Mouse (Mus musculus): Measurements from ENCODE around the gene Gapdh. TPM values are rescaled to one million over a fixed set of nuclear protein-coding genes. Genes with fewer than 3 reads are reported as not detected.
"Not testable (repeated sequence)": the region's sequence is repeated elsewhere in the genome, so short reads cannot be mapped to it uniquely, and the experiment has no call there.

Gene Gapdh
- polyA plus RNA-seq, 3 experiments from 2014 or later: 217 to 463 (median 365) TPM

DNA sequence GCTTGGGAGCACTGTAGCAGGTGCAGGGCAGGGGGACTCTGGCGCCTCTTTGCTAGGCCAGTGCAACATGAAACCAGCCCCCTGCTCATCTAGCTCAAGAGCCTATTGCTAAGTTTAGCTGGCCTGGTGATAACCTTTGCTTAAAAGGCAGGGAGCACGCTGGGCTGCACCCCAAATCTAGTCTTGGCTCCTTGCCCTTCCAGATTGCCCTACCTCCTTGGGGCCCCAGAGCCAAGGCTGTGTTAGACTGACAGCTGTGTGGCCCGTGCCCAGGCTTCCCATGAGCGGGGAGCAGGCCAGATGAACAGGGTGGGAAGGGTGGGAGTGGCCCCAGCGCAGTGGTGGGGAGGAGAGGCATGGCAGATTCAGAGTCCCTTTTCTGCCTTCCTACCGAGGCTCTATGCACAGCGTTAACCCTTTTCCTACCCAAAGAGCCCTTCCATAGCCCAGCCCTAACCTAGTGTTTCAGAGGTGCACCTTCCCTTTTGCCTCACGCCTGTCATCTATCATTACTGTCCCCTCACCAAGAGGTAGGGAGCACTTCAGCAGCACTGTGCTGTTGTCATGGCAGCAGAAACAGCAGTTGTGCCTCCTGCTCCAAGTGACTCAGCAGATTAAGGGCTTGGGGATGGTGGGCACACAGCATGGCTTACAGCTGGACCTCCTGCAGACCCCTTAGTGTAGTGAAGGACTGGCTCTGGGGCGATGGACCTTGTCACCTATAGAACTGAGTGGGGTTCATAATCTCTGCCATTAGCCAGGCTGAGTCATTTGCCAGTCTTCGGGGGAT is 789 bp upstream of the Gapdh start:
- ATAC-seq: no peak

DNA sequence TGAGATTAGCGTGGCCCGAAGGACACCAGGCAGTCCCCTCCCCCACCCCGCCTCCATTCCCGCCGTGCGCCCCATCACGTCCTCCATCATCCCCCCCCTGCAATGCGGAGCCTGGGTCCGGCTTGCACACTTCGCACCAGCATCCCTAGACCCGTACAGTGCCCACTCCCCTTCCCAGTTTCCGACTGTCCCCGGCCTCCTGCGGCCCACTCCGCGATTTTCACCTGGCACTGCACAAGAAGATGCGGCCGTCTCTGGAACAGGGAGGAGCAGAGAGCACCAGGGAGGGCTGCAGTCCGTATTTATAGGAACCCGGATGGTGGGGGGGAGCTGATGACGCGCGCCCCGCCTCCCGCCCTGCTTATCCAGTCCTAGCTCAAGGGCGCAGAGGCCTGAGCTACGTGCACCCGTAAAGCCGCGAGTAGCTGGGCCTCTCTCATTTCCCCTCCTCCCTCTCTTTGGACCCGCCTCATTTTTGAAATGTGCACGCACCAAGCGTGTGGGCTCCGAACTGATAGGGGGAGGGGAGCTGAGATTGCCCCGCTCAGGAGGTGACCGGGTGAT is 857 bp downstream of the Gapdh start:
- ATAC-seq: peak; percentile 91

GRCm38 (mm10) chr6:125164672-125165327 is 1.5 kb downstream of the Gapdh start:
- peak; percentile 24 for ATAC-seq

DNA sequence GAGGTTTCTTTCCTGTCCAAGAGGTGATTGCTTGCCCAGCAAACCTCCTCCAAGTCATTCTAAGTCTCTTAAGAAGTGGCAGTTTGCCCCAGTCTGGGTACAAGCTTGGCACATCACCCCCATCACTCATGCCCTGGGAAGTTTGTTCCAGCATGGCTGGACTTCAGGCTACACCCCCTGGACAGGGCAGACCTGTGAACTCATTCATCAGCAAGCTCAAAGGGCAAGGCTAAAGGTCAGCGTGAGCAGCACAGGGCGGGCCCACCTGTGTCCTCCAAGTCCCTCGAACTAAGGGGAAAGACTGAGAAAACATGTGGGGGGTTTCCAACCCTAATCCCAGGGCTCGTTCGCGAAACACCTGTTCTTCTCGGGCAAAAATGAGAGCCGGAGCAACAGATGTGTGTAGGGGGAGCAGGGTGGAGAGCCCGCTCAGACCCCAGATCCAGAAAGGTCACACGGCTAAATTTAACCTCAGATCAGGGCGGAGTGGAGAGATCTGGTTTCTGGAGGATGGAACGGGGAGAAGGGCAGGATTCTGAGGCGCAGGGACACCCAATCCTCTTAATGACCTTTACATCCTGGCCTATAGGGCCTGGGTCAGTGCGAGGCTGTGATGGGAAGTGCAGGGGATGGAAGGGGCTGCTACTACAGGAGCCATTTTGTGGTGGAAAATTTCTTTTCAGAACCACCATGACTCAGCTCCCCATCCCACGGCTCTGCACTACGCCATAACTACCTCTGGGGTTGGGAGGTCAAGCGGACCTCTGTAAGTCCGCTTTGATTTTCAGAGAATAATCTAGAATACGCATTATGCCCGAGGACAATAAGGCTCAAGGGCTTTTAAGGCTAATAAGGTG is 2.2 kb downstream of the Gapdh start:
- ATAC-seq: no peak

DNA sequence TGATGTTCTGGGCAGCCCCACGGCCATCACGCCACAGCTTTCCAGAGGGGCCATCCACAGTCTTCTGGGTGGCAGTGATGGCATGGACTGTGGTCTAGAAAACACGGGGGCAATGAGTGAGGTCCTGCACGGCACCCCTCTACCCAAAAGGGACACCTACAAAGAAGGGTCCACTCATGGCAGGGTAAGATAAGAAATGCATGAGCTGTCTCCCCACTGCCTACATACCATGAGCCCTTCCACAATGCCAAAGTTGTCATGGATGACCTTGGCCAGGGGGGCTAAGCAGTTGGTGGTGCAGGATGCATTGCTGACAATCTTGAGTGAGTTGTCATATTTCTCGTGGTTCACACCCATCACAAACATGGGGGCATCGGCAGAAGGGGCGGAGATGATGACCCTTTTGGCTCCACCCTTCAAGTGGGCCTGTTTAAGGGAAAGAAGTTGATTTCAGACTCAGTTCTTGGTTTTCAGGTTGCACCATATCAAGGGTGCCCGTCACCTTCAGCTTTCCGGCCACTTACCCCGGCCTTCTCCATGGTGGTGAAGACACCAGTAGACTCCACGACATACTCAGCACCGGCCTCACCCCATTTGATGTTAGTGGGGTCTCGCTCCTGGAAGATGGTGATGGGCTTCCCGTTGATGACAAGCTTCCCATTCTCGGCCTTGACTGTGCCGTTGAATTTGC is 3.5 kb downstream of the Gapdh start:
- ATAC-seq: not testable (repeated sequence)

DNA sequence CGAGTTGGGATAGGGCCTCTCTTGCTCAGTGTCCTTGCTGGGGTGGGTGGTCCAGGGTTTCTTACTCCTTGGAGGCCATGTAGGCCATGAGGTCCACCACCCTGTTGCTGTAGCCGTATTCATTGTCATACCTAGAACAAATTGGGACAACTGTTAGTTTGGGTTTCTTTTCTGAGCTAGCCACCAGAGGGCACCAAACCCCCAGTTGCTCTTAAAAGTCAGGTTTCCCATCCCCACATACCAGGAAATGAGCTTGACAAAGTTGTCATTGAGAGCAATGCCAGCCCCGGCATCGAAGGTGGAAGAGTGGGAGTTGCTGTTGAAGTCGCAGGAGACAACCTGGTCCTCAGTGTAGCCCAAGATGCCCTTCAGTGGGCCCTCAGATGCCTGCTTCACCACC is 4.3 kb downstream of the Gapdh start:
- not testable (repeated sequence) for ATAC-seq

DNA sequence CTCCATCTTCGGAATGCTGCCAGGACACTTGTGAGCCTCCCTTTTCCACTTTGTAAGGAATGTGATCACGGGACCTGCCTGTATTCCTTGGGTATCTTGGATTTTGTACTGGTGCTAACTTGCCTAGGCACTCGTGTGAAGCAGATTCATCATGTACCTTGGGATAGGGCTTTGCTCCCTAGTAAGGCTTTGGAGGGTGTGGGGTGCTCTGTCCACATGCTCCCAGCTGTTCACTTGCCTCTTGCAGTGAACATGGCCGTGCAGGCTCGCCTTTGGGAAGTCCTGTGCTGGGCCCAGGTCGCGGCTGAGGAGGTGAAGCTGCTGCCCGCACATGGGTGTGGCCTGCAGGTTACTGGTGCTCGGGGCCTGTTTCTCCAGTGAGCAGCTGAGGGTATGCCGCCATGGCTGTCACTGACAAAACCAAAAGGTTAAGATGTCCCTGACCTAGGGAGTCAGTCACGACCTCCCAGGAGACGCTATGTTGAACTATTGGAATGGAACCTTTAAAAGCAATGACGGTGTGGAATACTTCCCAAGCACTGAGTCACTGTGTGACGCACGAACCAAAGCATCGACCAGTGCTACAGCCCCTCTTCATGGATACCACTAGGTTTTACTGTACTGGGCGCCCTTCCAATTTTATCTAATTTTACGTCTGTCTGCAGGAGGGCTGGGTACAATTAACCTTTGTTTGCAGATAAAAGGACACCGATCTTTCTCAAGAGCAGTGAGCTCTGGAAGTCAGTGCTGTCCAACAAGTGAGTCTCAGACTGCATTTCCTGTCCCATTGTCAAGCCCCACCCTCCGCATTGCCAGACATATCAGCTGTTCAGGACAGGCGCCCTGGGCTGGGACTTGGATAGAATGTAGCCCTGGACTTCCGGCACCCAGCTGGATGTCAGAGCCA is 5.2 kb downstream of the Gapdh start:
- ATAC-seq: no peak

GRCm38 (mm10) chr6:125160558-125160853 is 5.8 kb downstream of the Gapdh start:
- no peak for ATAC-seq

DNA sequence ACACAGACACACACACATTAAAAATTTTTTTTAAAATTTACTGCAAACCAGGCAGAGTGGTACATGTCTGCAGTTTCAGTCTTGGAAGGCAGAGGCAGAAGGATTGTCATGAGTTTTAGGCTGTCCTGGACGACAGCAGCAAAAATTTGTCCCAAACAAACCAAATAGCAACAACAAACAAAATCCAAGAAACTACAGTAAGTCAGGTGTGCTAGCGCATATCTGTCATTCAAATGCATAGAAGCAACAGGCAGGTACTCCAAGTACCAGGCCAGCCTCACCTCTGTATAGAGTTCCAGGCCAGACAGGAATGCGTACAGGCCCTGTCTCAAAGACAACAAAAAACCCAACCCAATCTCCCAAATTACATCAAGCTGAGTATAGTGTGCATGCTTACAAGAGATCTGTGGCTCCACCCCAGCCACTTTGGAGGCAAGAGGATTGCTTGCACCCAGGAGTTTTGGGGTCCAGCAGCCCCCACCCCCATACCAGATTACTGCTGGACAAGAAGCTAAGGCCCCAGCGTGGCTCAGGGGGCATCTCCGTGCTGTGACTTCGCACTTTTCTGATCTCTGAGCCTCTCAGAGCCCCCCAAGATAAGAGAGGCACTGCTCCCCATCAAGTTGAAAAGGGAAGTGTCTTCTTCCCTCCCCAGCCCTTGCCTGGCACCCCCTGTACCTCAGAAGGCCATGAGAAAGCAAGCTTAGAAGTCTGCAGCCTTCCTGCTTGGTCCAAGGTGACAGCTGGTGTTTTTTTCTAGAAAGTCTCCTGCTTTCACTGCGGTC is 6.3 kb downstream of the Gapdh start:
- no peak for ATAC-seq

DNA sequence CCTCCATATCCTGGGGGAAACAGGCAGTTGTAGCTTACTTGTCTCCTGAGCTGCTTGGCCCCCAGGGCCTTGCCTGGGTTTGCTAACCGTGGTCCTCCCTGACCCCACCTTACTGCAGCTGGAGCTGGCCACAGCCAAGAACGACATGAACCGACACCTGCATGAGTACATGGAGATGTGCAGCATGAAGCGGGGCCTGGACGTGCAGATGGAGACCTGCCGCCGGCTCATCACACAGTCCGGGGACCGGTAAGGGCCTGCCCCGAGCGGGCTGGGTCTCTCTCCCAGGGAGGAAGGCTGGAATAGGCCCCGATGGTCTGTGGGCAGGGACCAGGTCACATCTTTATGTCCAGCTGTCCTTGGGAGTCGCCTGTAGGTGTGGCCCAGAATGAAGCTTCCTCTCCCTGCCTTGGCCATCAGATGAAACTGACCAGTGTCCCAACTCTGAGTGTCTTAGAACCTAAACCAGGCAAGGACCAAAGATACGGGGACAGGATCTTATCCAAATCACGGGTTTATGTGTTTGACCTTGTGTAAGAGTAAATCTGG is 7.2 kb downstream of the Gapdh start:
- ATAC-seq: no peak

DNA sequence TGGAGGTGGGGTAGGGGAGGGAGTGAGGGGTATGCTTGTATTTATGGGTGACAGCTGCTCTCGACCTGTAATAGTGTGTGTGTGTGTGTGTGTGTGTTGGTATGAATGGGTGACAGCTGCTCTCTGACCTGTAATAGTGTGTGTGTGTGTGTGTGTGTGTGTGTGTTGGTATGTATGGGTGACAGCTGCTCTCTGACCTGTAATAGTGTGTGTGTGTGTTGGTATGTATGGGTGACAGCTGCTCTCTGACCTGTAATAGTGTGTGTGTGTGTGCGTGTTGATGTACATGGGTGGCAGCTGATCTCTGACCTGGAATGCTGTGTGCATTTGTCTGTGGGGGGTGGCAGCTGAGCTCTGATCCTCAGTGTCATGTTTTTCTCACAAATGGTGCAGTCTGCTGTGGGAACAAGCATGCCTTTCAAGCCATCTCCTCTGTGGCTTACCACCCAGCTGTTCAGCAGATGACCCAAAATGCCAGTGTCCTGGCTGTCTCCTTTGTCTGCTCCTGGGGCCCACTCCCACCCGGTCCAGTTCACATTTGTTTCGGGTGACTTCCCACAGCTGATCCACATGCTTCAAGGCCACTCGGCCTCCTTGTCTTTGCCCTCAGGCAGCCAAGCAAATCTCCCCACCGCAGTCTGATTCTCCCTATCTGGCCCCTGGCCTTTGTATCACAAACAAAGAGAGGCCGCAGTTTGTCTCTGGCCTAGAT is 9.2 kb downstream of the Gapdh start:
- no peak for ATAC-seq

GRCm38 (mm10) chr6:125156491-125156890 is 9.8 kb downstream of the Gapdh start:
- no peak for ATAC-seq

DNA sequence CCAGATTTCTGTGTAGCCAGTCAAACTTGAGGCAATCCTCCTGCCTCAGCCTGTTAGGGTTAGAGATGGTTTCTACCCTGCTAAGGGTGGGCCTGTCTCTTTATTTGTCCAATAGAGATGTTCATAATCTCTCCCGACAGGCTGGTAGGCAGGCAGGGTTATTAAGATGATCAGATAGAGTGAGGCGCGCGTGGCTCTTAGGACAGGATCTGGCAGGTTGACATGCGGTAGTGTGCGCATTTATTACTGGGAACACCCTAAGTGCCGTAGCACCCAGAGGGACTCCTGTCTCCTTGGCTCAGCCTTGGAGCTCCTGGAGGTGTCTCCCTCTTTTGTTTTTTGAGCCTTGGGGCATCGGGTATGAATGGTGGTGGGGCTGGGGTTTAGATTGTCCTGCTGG is 11.0 kb downstream of the Gapdh start:
- no peak for ATAC-seq

DNA sequence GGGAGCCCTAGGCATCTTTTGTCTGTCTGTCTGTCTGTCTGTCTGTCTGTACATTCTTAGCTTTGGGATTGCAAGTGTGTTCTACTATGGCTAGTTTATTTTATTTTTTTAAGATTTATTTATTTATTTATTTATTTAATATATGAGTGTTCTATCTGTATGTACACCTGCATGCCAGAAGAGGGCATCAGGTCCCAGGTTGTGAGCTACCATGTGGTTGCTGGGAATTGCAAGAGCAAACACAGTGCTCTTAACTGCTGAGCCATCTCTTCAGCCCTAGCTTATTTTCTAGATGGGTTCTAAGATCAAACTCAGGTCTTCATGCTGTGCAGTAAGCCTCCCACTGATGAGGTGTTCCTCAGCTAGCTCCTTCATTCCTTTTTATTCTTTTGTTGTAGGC is 11.7 kb downstream of the Gapdh start:
- peak; percentile 54 for ATAC-seq

GRCm38 (mm10) chr6:125153682-125154081 is 12.6 kb downstream of the Gapdh start:
- no peak for ATAC-seq

- ATAC-seq: no peak
Observed at GRCm38 (mm10) chr6:125153018-125153389, 13.3 kb downstream of the Gapdh start.

- no peak for ATAC-seq
Observed at GRCm38 (mm10) chr6:125152212-125153017, 13.9 kb downstream of the Gapdh start.

- ATAC-seq: no peak
Observed at GRCm38 (mm10) chr6:125149569-125149950, 16.7 kb downstream of the Gapdh start.

Data from inflammation-experienced regulatory T-cells, adult 6 months (primary cell).